Mouse (Mus musculus): ENCODE results near the gene Pde11a. TPM values are rescaled to one million over a fixed set of nuclear protein-coding genes. Genes with fewer than 3 reads are reported as not detected.

Pde11a gene
- polyA plus RNA-seq, 1 experiment from 2014 or later = 1.1 TPM

- 60% methylated on average over 1 of the region's 1 CpGs for WGBS
- H3K4me1 ChIP-seq (ENCODE audit: control insufficient read depth, insufficient read depth, low read length) = no peaks in the 10 kb centered on the region
- no peak overlapping the region for H3K4me2 ChIP-seq (replicated peaks; ENCODE audit: low read depth, low read length)
- no peak overlapping the region for H3K9ac ChIP-seq (ENCODE audit: low read depth, low read length)
- no peaks in the 10 kb centered on the region for H3K36me3 ChIP-seq (ENCODE audit: control insufficient read depth, insufficient read depth, low read length)
- no peaks in the 10 kb centered on the region for H3K9me3 ChIP-seq (ENCODE audit: control insufficient read depth, low read length)
- no peak overlapping the region for H3K4me3 ChIP-seq (ENCODE audit: low read length)
- H3K27me3 ChIP-seq (ENCODE audit: control insufficient read depth, insufficient read depth, low read length) = no peaks in the 10 kb centered on the region
- no peak for ATAC-seq (ENCODE audit: low FRiP score, low TSS enrichment)
- H3K27ac ChIP-seq (ENCODE audit: low read depth, low read length) = no peak overlapping the region
These were observed 69.1 kb downstream of the Pde11a start for GRCm38 (mm10) chr2:76269494-76269893.

DNA sequence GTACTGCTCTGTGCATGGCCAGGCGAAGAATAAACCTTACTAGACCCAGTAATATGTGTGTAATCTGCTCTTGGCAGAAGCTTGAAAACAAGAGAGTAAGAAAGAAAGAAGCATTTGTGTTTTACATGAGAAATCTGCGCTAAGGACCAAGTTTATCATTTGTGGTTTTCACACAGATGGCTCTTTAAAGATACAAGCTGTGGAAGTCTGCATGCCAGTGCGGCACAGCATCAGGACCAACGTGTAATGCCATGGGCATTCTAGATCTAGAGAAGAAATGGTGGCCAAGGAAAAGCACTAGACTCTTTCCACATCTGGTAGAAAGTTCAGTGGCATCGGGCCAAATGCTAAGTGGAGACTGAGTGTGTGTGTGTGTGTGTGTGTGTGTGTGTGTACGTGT is 71.2 kb downstream of the Pde11a start:
- no peaks in the 10 kb centered on the region for H3K36me3 ChIP-seq (ENCODE audit: control insufficient read depth, insufficient read depth, low read length)
- no peak overlapping the region for H3K4me2 ChIP-seq (replicated peaks; ENCODE audit: low read depth, low read length)
- no peak for ATAC-seq (ENCODE audit: low FRiP score, low TSS enrichment)
- no peak overlapping the region for H3K9ac ChIP-seq (ENCODE audit: low read depth, low read length)
- 91% methylated on average over 6 of the region's 6 CpGs for WGBS
- H3K27me3 ChIP-seq (ENCODE audit: control insufficient read depth, insufficient read depth, low read length) = no peaks in the 10 kb centered on the region
- no peak overlapping the region for H3K27ac ChIP-seq (ENCODE audit: low read depth, low read length)
- H3K9me3 ChIP-seq (ENCODE audit: control insufficient read depth, low read length) = no peaks in the 10 kb centered on the region
- H3K4me3 ChIP-seq (ENCODE audit: low read length) = no peak overlapping the region
- H3K4me1 ChIP-seq (ENCODE audit: control insufficient read depth, insufficient read depth, low read length) = no peaks in the 10 kb centered on the region

DNA sequence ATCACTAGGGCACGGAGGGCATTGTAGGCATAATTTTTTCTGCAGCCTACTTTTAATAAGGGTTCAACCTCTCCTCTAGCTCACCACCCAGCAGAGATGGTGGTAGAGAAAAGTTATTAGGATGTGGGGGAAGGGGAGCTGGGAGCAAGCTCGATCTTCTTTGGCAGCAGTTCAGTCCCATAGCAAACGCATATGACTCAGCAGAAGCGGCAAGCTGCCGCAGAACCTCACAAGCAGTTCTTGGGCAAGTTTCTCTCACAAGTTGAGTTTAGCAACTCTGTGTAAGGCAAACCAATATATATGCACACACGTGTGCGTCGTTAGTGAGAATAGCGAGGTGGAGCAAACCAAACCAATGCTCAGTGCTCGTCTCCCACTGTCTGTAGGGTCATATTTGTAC is 72.0 kb downstream of the Pde11a start:
- 92% methylated on average over 10 of the region's 10 CpGs for WGBS
- no peak for ATAC-seq (ENCODE audit: low FRiP score, low TSS enrichment)
- Histone ChIP-seq H3K4me2 (replicated peaks; ENCODE audit: low read depth, low read length) (no peak overlapping the region), H3K4me1 (ENCODE audit: control insufficient read depth, insufficient read depth, low read length) (no peaks in the 10 kb centered on the region), H3K27me3 (ENCODE audit: control insufficient read depth, insufficient read depth, low read length) (no peaks in the 10 kb centered on the region), H3K9me3 (ENCODE audit: control insufficient read depth, low read length) (no peaks in the 10 kb centered on the region), H3K4me3 (ENCODE audit: low read length) (no peak overlapping the region), H3K9ac (ENCODE audit: low read depth, low read length) (no peak overlapping the region), H3K27ac (ENCODE audit: low read depth, low read length) (no peak overlapping the region), H3K36me3 (ENCODE audit: control insufficient read depth, insufficient read depth, low read length) (no peaks in the 10 kb centered on the region)

- Histone ChIP-seq H3K4me2 (replicated peaks; ENCODE audit: low read depth, low read length) (no peak overlapping the region), H3K4me1 (ENCODE audit: control insufficient read depth, insufficient read depth, low read length) (no peaks in the 10 kb centered on the region), H3K36me3 (ENCODE audit: control insufficient read depth, insufficient read depth, low read length) (no peaks in the 10 kb centered on the region), H3K4me3 (ENCODE audit: low read length) (no peak overlapping the region), H3K27ac (ENCODE audit: low read depth, low read length) (no peak overlapping the region), H3K9ac (ENCODE audit: low read depth, low read length) (no peak overlapping the region), H3K9me3 (ENCODE audit: control insufficient read depth, low read length) (no peaks in the 10 kb centered on the region), H3K27me3 (ENCODE audit: control insufficient read depth, insufficient read depth, low read length) (no peaks in the 10 kb centered on the region)
- ATAC-seq (ENCODE audit: low FRiP score, low TSS enrichment) = no peak
- 67% methylated on average over 10 of the region's 10 CpGs for WGBS
These were observed 74.3 kb downstream of the Pde11a start for GRCm38 (mm10) chr2:76264258-76264657.

- no peaks in the 10 kb centered on the region for H3K4me1 ChIP-seq (ENCODE audit: control insufficient read depth, insufficient read depth, low read length)
- no peaks in the 10 kb centered on the region for H3K9me3 ChIP-seq (ENCODE audit: control insufficient read depth, low read length)
- H3K4me2 ChIP-seq (replicated peaks; ENCODE audit: low read depth, low read length) = no peak overlapping the region
- no peak overlapping the region for H3K4me3 ChIP-seq (ENCODE audit: low read length)
- WGBS = 67% methylated on average over 10 of the region's 10 CpGs
- no peak overlapping the region for H3K27ac ChIP-seq (ENCODE audit: low read depth, low read length)
- H3K36me3 ChIP-seq (ENCODE audit: control insufficient read depth, insufficient read depth, low read length) = no peaks in the 10 kb centered on the region
- no peak overlapping the region for H3K9ac ChIP-seq (ENCODE audit: low read depth, low read length)
- H3K27me3 ChIP-seq (ENCODE audit: control insufficient read depth, insufficient read depth, low read length) = no peaks in the 10 kb centered on the region
- ATAC-seq (ENCODE audit: low FRiP score, low TSS enrichment) = no peak
These were observed 75.9 kb downstream of the Pde11a start for GRCm38 (mm10) chr2:76262661-76263060.

GRCm38 (mm10) chr2:76254833-76255232 is 83.7 kb downstream of the Pde11a start:
- Histone ChIP-seq H3K9ac (ENCODE audit: low read depth, low read length) (no peak overlapping the region), H3K27me3 (ENCODE audit: control insufficient read depth, insufficient read depth, low read length) (no peaks in the 10 kb centered on the region), H3K27ac (ENCODE audit: low read depth, low read length) (no peak overlapping the region), H3K4me1 (ENCODE audit: control insufficient read depth, insufficient read depth, low read length) (no peaks in the 10 kb centered on the region), H3K9me3 (ENCODE audit: control insufficient read depth, low read length) (no peaks in the 10 kb centered on the region), H3K4me3 (ENCODE audit: low read length) (no peak overlapping the region), H3K36me3 (ENCODE audit: control insufficient read depth, insufficient read depth, low read length) (no peaks in the 10 kb centered on the region), H3K4me2 (replicated peaks; ENCODE audit: low read depth, low read length) (no peak overlapping the region)
- 51% methylated on average over 6 of the region's 6 CpGs for WGBS
- ATAC-seq (ENCODE audit: low FRiP score, low TSS enrichment) = no peak

DNA sequence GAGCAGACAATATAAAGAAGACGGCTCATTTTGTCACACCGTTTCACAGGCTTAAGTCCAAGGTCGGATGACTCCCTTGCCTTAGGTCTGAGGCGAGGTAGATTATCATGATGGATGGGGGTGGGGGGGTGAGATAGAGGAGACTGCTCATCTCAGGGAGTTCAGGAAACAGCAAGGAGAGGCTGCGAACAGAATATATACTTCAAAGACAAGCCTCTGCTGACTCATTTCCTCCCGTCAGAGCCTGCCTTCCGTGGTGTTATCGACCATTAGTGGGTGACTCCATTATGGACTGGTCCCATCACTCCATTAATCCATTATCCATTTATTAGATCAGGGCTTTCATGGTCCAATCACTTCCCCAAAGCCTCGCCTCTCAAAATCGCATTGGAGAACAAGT is 87.2 kb downstream of the Pde11a start:
- no peak overlapping the region for H3K9ac ChIP-seq (ENCODE audit: low read depth, low read length)
- no peak for ATAC-seq (ENCODE audit: low FRiP score, low TSS enrichment)
- H3K4me1 ChIP-seq (ENCODE audit: control insufficient read depth, insufficient read depth, low read length) = no peaks in the 10 kb centered on the region
- no peaks in the 10 kb centered on the region for H3K27me3 ChIP-seq (ENCODE audit: control insufficient read depth, insufficient read depth, low read length)
- 69% methylated on average over 10 of the region's 10 CpGs for WGBS
- no peaks in the 10 kb centered on the region for H3K36me3 ChIP-seq (ENCODE audit: control insufficient read depth, insufficient read depth, low read length)
- no peak overlapping the region for H3K4me2 ChIP-seq (replicated peaks; ENCODE audit: low read depth, low read length)
- H3K9me3 ChIP-seq (ENCODE audit: control insufficient read depth, low read length) = no peaks in the 10 kb centered on the region
- no peak overlapping the region for H3K4me3 ChIP-seq (ENCODE audit: low read length)
- no peak overlapping the region for H3K27ac ChIP-seq (ENCODE audit: low read depth, low read length)

DNA sequence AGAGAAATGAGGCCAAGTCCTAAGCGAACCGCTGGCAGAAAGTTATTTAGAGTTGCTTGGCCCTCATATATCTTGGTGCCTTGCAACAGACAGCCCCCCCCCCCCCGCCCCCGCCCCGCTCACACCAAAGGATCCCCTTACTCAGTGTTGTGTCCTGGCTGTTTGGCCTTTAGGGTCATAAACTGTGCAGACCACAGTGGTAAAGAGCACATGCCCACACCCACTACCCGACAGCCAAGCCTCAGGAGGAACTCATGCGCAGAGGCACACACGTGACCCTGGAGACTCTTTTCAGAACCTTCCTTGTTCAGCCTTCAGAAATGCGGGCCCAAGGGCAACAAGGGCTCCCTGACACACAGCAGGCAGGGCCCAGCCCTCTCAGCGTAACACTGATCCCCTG is 90.3 kb downstream of the Pde11a start:
- Histone ChIP-seq H3K9ac (ENCODE audit: low read depth, low read length) (no peak overlapping the region), H3K4me1 (ENCODE audit: control insufficient read depth, insufficient read depth, low read length) (no peaks in the 10 kb centered on the region), H3K27me3 (ENCODE audit: control insufficient read depth, insufficient read depth, low read length) (no peaks in the 10 kb centered on the region), H3K4me2 (replicated peaks; ENCODE audit: low read depth, low read length) (0 out of 2 replicates have a peak overlapping the region, but pooled peaks have one; percentile 0), H3K9me3 (ENCODE audit: control insufficient read depth, low read length) (no peaks in the 10 kb centered on the region), H3K27ac (ENCODE audit: low read depth, low read length) (no peak overlapping the region), H3K4me3 (ENCODE audit: low read length) (no peak overlapping the region), H3K36me3 (ENCODE audit: control insufficient read depth, insufficient read depth, low read length) (no peaks in the 10 kb centered on the region)
- ATAC-seq (ENCODE audit: low FRiP score, low TSS enrichment) = peak; percentile 88
- WGBS = 16% methylated on average over 10 of the region's 10 CpGs

GRCm38 (mm10) chr2:76239175-76239574 is 99.4 kb downstream of the Pde11a start:
- ATAC-seq (ENCODE audit: low FRiP score, low TSS enrichment) = no peak
- 94% methylated on average over 2 of the region's 2 CpGs for WGBS
- no peak overlapping the region for H3K9ac ChIP-seq (ENCODE audit: low read depth, low read length)

GRCm38 (mm10) chr2:76238496-76238895 is 100.1 kb downstream of the Pde11a start:
- no peak overlapping the region for H3K27ac ChIP-seq (ENCODE audit: low read depth, low read length)
- no peaks in the 10 kb centered on the region for H3K4me1 ChIP-seq (ENCODE audit: control insufficient read depth, insufficient read depth, low read length)
- no peaks in the 10 kb centered on the region for H3K27me3 ChIP-seq (ENCODE audit: control insufficient read depth, insufficient read depth, low read length)
- H3K4me3 ChIP-seq (ENCODE audit: low read length) = no peak overlapping the region
- no peaks in the 10 kb centered on the region for H3K9me3 ChIP-seq (ENCODE audit: control insufficient read depth, low read length)
- no peak overlapping the region for H3K9ac ChIP-seq (ENCODE audit: low read depth, low read length)
- ATAC-seq (ENCODE audit: low FRiP score, low TSS enrichment) = no peak
- H3K36me3 ChIP-seq (ENCODE audit: control insufficient read depth, insufficient read depth, low read length) = no peaks in the 10 kb centered on the region
- 91% methylated on average over 3 of the region's 3 CpGs for WGBS
- no peak overlapping the region for H3K4me2 ChIP-seq (replicated peaks; ENCODE audit: low read depth, low read length)

More at GRCm38 (mm10) chr2:76239175-76239574, 99.4 kb downstream of the Pde11a start:
- Histone ChIP-seq H3K4me3 (ENCODE audit: low read length) (no peak overlapping the region), H3K27me3 (ENCODE audit: control insufficient read depth, insufficient read depth, low read length) (no peaks in the 10 kb centered on the region), H3K9me3 (ENCODE audit: control insufficient read depth, low read length) (no peaks in the 10 kb centered on the region), H3K4me2 (replicated peaks; ENCODE audit: low read depth, low read length) (no peak overlapping the region), H3K36me3 (ENCODE audit: control insufficient read depth, insufficient read depth, low read length) (no peaks in the 10 kb centered on the region), H3K4me1 (ENCODE audit: control insufficient read depth, insufficient read depth, low read length) (no peaks in the 10 kb centered on the region), H3K27ac (ENCODE audit: low read depth, low read length) (no peak overlapping the region)
